Mouse (Mus musculus) heart, embryonic 12.5 days (tissue): ENCODE results near the gene Tsks. TPM values are rescaled to one million over a fixed set of nuclear protein-coding genes. Genes with fewer than 3 reads are reported as not detected.

ENCODE experiments used
- polyA plus RNA-seq: library from polyadenylated mRNA; unstranded; fragments of >200 nt; fragmentation: Nextera tagmentation; extraction: Ambion mirVana; gene quantifications from 2 replicates; pipeline ENCODE4 v1.2.1, GENCODE M21; 2016

The Tsks gene
- polyA plus RNA-seq, 1 experiment from 2014 or later, result not detected

Other genes starting within 250 kb of the Tsks start
- not detected in 2 replicates for gene Izumo2, start 234.5 kb upstream of the Tsks start, polyA plus RNA-seq
- gene Vrk3, start 194.8 kb upstream of the Tsks start, polyA plus RNA-seq, result 29.4 and 32.2 TPM in 2 replicates
- 0.78 and 0.98 TPM in 2 replicates for gene Zfp473, start 192.2 kb upstream of the Tsks start, polyA plus RNA-seq
- gene Nup62, start 127.1 kb upstream of the Tsks start, polyA plus RNA-seq, result 90.9 and 93.3 TPM in 2 replicates
- 0.78 and 1.1 TPM in 2 replicates for gene Il4i1, start 126.8 kb upstream of the Tsks start, polyA plus RNA-seq
- 2.6 and 2.7 TPM in 2 replicates for gene Atf5, start 126.5 kb upstream of the Tsks start, polyA plus RNA-seq
- gene Akt1s1, start 94.2 kb upstream of the Tsks start, polyA plus RNA-seq, result 105 and 108 TPM in 2 replicates
- gene Tbc1d17, start 94.1 kb upstream of the Tsks start, polyA plus RNA-seq, result 60.0 and 61.2 TPM in 2 replicates
- 23.3 and 27.0 TPM in 2 replicates for gene Pnkp, start 86.1 kb upstream of the Tsks start, polyA plus RNA-seq
- 308 and 321 TPM in 2 replicates for gene Ptov1, start 73.4 kb upstream of the Tsks start, polyA plus RNA-seq
- gene Med25, start 50.5 kb upstream of the Tsks start, polyA plus RNA-seq, result 76.8 and 81.2 TPM in 2 replicates
- gene Fuz, start 47.1 kb upstream of the Tsks start, polyA plus RNA-seq, result 12.0 and 12.6 TPM in 2 replicates
- 74.5 and 77.2 TPM in 2 replicates for gene Ap2a1, start 13.7 kb upstream of the Tsks start, polyA plus RNA-seq
- 10.7 and 11.5 TPM in 2 replicates for gene Cpt1c, start 31.6 kb downstream of the Tsks start, polyA plus RNA-seq
- gene Prmt1, start 43.4 kb downstream of the Tsks start, polyA plus RNA-seq, result 377 and 394 TPM in 2 replicates
- gene Irf3, start 54.4 kb downstream of the Tsks start, polyA plus RNA-seq, result 59.5 and 60.8 TPM in 2 replicates
- gene Bcl2l12, start 55.5 kb downstream of the Tsks start, polyA plus RNA-seq, result 42.1 and 42.5 TPM in 2 replicates
- 37.0 and 41.2 TPM in 2 replicates for gene Scaf1, start 73.2 kb downstream of the Tsks start, polyA plus RNA-seq
- 79.3 and 79.4 TPM in 2 replicates for gene Rras, start 74.8 kb downstream of the Tsks start, polyA plus RNA-seq
- gene Prr12, start 109.7 kb downstream of the Tsks start, polyA plus RNA-seq, result 7.1 and 7.2 TPM in 2 replicates
- gene Nosip, start 119.2 kb downstream of the Tsks start, polyA plus RNA-seq, result 43.3 and 45.7 TPM in 2 replicates
- 13.6 and 14.0 TPM in 2 replicates for gene Prrg2, start 119.5 kb downstream of the Tsks start, polyA plus RNA-seq
- 290 and 291 TPM in 2 replicates for gene Rcn3, start 149.0 kb downstream of the Tsks start, polyA plus RNA-seq
- 28.1 and 28.3 TPM in 2 replicates for gene Fcgrt, start 160.6 kb downstream of the Tsks start, polyA plus RNA-seq
- gene Rps11, start 181.2 kb downstream of the Tsks start, polyA plus RNA-seq, result 1,003 and 1,022 TPM in 2 replicates
- gene Rpl13a, start 185.6 kb downstream of the Tsks start, polyA plus RNA-seq, result 868 and 880 TPM in 2 replicates
- 0.22 and 0.50 TPM in 2 replicates for gene Gm45713, start 193.0 kb downstream of the Tsks start, polyA plus RNA-seq
- gene Flt3l, start 193.2 kb downstream of the Tsks start, polyA plus RNA-seq, result 1.1 and 1.2 TPM in 2 replicates
- 81.3 and 86.2 TPM in 2 replicates for gene Pih1d1, start 211.1 kb downstream of the Tsks start, polyA plus RNA-seq
- 34.9 and 39.6 TPM in 2 replicates for gene Aldh16a1, start 211.4 kb downstream of the Tsks start, polyA plus RNA-seq
- gene Slc17a7, start 220.7 kb downstream of the Tsks start, polyA plus RNA-seq, result 2.6 and 3.8 TPM in 2 replicates
- not detected in 2 replicates for gene Gfy, start 236.4 kb downstream of the Tsks start, polyA plus RNA-seq
- 0.40 TPM in 1 of 2 replicates, not detected in the other for gene Pth2, start 237.8 kb downstream of the Tsks start, polyA plus RNA-seq